11 mouse cellular contexts compared by ENCODE assay signal in the genomic region with DNA sequence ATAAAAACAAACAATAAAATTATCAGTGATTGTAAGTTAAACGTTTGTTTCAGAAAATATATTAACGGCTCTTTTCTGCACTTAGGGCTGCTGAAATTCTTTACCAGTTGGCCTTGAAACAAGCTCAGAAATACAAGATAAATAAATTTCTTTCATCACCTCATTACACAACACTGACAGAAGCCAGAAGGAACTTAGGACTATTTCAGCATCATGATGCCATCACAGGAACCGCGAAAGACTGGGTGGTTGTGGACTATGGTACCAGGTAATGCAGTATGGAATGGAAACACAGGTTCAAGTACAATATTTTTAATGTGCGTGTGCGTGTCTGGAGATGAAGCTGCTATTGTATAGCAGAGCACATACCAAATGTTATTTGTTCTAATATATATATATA.
"Had no signal": no experiment of that assay in that cellular context is flagged by ENCODE, and none has a peak within 500 bp of the region (broad histone marks: within the 10 kb centered on the region; RNA-seq: fewer than 3 reads in every experiment).

No protein-coding gene starts in this region.

- H3K27me3 ChIP-seq: limb, embryonic 15.5 days; midbrain, embryonic 13.5 days had no signal

- ATAC-seq: intestine, embryonic 16.5 days; midbrain, embryonic 13.5 days had no signal

- H3K9ac ChIP-seq: limb, embryonic 15.5 days; lung, embryonic 14.5 days; midbrain, embryonic 13.5 days had no signal

- H3K9me3 ChIP-seq: limb, embryonic 15.5 days; midbrain, embryonic 13.5 days had no signal

- H3K4me2 ChIP-seq: limb, embryonic 15.5 days; lung, embryonic 14.5 days; midbrain, embryonic 13.5 days had no signal

- H3K27ac ChIP-seq: limb, embryonic 15.5 days; macrophage; midbrain, embryonic 13.5 days had no signal

- H3K4me3 ChIP-seq: limb, embryonic 15.5 days; midbrain, embryonic 13.5 days had no signal

- DNase-seq: kidney, adult 8-10 months; kidney, postnatal 25 days; lung, embryonic 14.5 days; lung, postnatal 10 days; right cerebral cortex, adult 18-20 months; right cerebral cortex, postnatal 25 days; thymus, postnatal 36 days had no signal
